Mouse (Mus musculus): ENCODE results near the gene Gm20431. TPM values are rescaled to one million over a fixed set of nuclear protein-coding genes. Genes with fewer than 3 reads are reported as not detected.

Gene Gm20431
- polyA plus RNA-seq, 1 experiment: not detected

- Histone ChIP-seq H3K27ac (ENCODE audit: insufficient read depth, low read length) (peak overlapping the region; percentile 48; the same call in 1 of the 2 replicates), H3K4me3 (ENCODE audit: insufficient read depth, low read length) (peak overlapping the region; percentile 92), H3K4me1 (ENCODE audit: control insufficient read depth, insufficient read depth, low read length) (peaks cover 6% of the 10 kb centered on the region)
- TF ChIP-seq CTCF (IDR thresholded peaks at IDR 0.05; ENCODE audit: extremely low read depth, insufficient read depth, low read length) (no peak), POLR2A (IDR thresholded peaks at IDR 0.05; ENCODE audit: extremely low read depth, insufficient read depth, low read length) (no peak)
Measured at GRCm38 (mm10) chr2:167690219-167690961, 29.1 kb upstream of the Gm20431 start.

DNA sequence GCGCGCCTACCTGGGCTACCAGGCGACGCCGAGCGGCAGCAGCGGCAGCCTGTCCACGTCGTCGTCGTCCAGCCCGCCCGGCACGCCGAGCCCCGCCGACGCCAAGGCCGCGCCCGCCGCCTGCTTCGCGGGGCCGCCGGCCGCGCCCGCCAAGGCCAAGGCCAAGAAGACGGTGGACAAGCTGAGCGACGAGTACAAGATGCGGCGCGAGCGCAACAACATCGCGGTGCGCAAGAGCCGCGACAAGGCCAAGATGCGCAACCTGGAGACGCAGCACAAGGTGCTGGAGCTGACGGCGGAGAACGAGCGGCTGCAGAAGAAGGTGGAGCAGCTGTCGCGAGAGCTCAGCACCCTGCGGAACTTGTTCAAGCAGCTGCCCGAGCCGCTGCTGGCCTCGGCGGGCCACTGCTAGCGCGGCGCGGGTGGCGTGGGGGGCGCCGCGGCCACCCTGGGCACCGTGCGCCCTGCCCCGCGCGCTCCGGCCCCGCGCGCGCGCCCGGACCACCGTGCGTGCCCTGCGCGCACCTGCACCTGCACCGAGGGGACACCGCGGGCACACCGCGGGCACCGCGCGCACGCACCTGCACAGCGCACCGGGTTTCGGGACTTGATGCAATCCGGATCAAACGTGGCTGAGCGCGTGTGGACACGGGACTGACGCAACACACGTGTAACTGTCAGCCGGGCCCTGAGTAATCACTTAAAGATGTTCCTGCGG is 28.4 kb upstream of the Gm20431 start, which contains the start of gene Tmem189:
Gene Tmem189 (minus strand): TSS at position 322 of the 718 bp plus-strand sequence.
- TF ChIP-seq POLR2A (IDR thresholded peaks at IDR 0.05; ENCODE audit: extremely low read depth, insufficient read depth, low read length) (0 out of 2 replicates have a peak, but pooled peaks have one; percentile 35), CTCF (IDR thresholded peaks at IDR 0.05; ENCODE audit: extremely low read depth, insufficient read depth, low read length) (no peak)
- Histone ChIP-seq H3K4me3 (ENCODE audit: insufficient read depth, low read length) (peak within 1 kb of the TSS; percentile 92), H3K4me1 (ENCODE audit: control insufficient read depth, insufficient read depth, low read length) (peaks cover 6% of the 10 kb centered on the region), H3K27ac (ENCODE audit: insufficient read depth, low read length) (peak within 1 kb of the TSS; percentile 95)

- H3K27ac ChIP-seq (ENCODE audit: insufficient read depth, low read length): peak within 1 kb of the TSS; percentile 95
- peaks cover 6% of the 10 kb centered on the region for H3K4me1 ChIP-seq (ENCODE audit: control insufficient read depth, insufficient read depth, low read length)
- H3K4me3 ChIP-seq (ENCODE audit: insufficient read depth, low read length): peak within 1 kb of the TSS; percentile 92
- 0 out of 2 replicates have a peak, but pooled peaks have one; percentile 14 for TF ChIP-seq CTCF (IDR thresholded peaks at IDR 0.05; ENCODE audit: extremely low read depth, insufficient read depth, low read length)
- peak; percentile 49; the same call in 1 of the 2 replicates for TF ChIP-seq POLR2A (IDR thresholded peaks at IDR 0.05; ENCODE audit: extremely low read depth, insufficient read depth, low read length)
Measured at GRCm38 (mm10) chr2:167688498-167689451, 27.5 kb upstream of the Gm20431 start, which contains the start of gene Cebpb. Gene Cebpb, plus strand, starts transcription at chr2:167688915.

- H3K4me1 ChIP-seq (ENCODE audit: control insufficient read depth, insufficient read depth, low read length): peaks cover 6% of the 10 kb centered on the region
- H3K27ac ChIP-seq (ENCODE audit: insufficient read depth, low read length): no peak overlapping the region
- peak overlapping the region; percentile 92 for H3K4me3 ChIP-seq (ENCODE audit: insufficient read depth, low read length)
- TF ChIP-seq CTCF (IDR thresholded peaks at IDR 0.05; ENCODE audit: extremely low read depth, insufficient read depth, low read length) (no peak), POLR2A (IDR thresholded peaks at IDR 0.05; ENCODE audit: extremely low read depth, insufficient read depth, low read length) (no peak)
Measured at GRCm38 (mm10) chr2:167688126-167688497, 26.8 kb upstream of the Gm20431 start.

- no peak overlapping the region for H3K4me3 ChIP-seq (ENCODE audit: insufficient read depth, low read length)
- no peak for TF ChIP-seq CTCF (IDR thresholded peaks at IDR 0.05; ENCODE audit: extremely low read depth, insufficient read depth, low read length)
- no peak for TF ChIP-seq POLR2A (IDR thresholded peaks at IDR 0.05; ENCODE audit: extremely low read depth, insufficient read depth, low read length)
- no peak overlapping the region for H3K27ac ChIP-seq (ENCODE audit: insufficient read depth, low read length)
- peaks cover 6% of the 10 kb centered on the region for H3K4me1 ChIP-seq (ENCODE audit: control insufficient read depth, insufficient read depth, low read length)
Measured at GRCm38 (mm10) chr2:167687651-167688101, 26.4 kb upstream of the Gm20431 start.

- H3K4me3 ChIP-seq (ENCODE audit: insufficient read depth, low read length): no peak overlapping the region
- TF ChIP-seq CTCF (IDR thresholded peaks at IDR 0.05; ENCODE audit: extremely low read depth, insufficient read depth, low read length) (no peak), POLR2A (IDR thresholded peaks at IDR 0.05; ENCODE audit: extremely low read depth, insufficient read depth, low read length) (no peak)
- peaks cover 6% of the 10 kb centered on the region for H3K4me1 ChIP-seq (ENCODE audit: control insufficient read depth, insufficient read depth, low read length)
- no peak overlapping the region for H3K27ac ChIP-seq (ENCODE audit: insufficient read depth, low read length)
Measured at GRCm38 (mm10) chr2:167687250-167687586, 25.9 kb upstream of the Gm20431 start.

- H3K4me3 ChIP-seq (ENCODE audit: insufficient read depth, low read length): no peak overlapping the region
- no peak overlapping the region for H3K27ac ChIP-seq (ENCODE audit: insufficient read depth, low read length)
- H3K4me1 ChIP-seq (ENCODE audit: control insufficient read depth, insufficient read depth, low read length): 0 out of 2 replicates have a peak, but pooled peaks cover 1% of the 10 kb centered on the region
- no peak for TF ChIP-seq CTCF (IDR thresholded peaks at IDR 0.05; ENCODE audit: extremely low read depth, insufficient read depth, low read length)
Measured at GRCm38 (mm10) chr2:167686382-167687249, 25.3 kb upstream of the Gm20431 start.

DNA sequence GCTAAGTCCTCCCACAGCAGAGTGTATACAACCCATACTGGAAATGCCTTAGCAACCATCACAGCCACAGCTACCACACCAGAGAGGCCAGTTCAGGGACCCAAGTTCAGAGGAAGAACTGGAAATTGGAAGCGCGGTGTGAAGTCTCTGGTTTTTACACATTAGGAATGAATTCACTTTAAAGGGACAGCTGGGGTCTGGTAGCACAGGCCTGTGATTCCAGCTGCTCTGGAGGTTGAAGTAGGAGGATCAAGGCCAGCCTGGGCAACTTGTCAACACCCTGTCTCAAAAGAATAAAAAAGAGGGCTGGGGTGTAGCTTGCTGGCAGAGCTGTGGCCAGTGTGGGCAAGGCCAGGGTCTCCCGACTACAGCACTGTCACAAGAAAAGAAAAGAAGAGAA is 24.6 kb upstream of the Gm20431 start:
- TF ChIP-seq CTCF (IDR thresholded peaks at IDR 0.05; ENCODE audit: extremely low read depth, insufficient read depth, low read length) (no peak), POLR2A (IDR thresholded peaks at IDR 0.05; ENCODE audit: extremely low read depth, insufficient read depth, low read length) (no peak)
- no peaks in the 10 kb centered on the region for H3K4me1 ChIP-seq (ENCODE audit: control insufficient read depth, insufficient read depth, low read length)
- H3K27ac ChIP-seq (ENCODE audit: insufficient read depth, low read length): no peak overlapping the region
- no peak overlapping the region for H3K4me3 ChIP-seq (ENCODE audit: insufficient read depth, low read length)

Measured in cortical plate, adult 2 months (tissue).